Mouse (Mus musculus): ENCODE measurements around the gene Myo9a.
A peak's percentile ranks its signal among the peaks of the same experiment; 100 is the strongest.
"Not testable (repeated sequence)": the region's sequence is repeated elsewhere in the genome, so short reads cannot be mapped to it uniquely, and the experiment has no call there.

Gene Myo9a

DNA sequence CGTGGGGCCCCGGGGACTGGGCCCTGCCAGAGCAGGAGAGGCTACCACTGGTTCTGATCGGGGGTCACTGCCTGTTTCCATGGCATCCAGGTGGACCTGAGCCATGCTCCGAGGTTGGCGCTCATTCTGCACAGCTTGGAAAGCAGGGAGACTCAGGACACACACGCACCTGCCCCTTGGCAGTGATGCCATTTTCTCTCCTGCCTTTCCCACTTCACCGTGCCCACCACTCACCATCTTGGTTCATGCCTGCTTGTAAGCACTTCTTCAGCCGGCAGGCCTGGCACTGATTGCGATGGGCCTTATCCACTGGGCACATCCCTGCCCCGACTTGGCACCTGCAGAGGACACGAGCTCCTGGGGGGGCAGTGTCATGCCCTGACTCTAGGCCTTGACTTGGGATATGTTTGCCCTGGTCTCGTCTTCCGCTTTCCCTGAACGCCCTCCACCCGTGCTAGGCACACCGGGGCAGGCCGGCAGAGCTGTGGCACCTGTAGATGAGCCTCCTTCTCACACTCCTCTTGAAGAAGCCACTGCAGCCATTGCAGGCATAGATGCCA is 198.1 kb downstream of the Myo9a start:
- no peak for DNase-seq (ENCODE audit: low read depth, low spot score)

GRCm38 (mm10) chr9:59949511-59949910 is 198.8 kb downstream of the Myo9a start:
- DNase-seq (ENCODE audit: low read depth, low spot score), result no peak

- no peak for DNase-seq (ENCODE audit: low read depth, low spot score)
These were observed 199.3 kb downstream of the Myo9a start for GRCm38 (mm10) chr9:59949981-59950380.

DNA sequence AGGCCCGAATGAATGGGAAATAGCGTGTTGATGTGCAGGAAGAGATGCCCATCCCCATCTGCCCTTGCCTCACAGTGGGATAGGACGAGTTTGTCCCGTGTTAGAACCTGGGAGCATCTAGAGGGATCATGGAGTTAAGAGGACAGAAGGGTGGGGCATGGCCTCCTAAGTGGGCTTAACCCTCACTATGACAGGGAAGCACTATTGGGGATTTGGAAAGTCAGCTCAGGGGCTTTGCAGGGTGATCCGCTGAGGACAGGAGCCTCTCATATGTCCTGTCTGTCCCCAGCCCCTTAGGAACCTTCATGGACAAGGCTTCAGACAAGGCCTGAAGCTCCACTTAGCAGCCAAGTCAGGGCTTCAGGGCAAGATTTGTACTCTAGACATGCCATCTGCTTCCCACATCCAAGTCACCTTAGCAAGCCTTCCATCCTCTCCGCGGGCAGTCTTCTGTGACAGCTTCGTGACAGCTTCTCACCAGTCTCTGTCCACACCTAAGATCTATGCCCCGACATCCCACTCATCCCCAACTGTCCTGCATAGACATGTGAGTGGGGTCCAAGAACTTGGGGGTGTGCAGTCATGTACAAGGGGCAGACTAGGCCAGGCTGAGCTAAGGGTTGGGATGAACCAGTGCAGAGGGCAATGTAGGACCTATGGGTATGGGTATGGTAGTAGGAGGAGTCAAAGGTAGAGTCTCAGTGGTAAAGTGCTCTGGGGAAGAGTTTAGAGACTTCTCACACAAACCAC is 200.5 kb downstream of the Myo9a start:
- no peak for DNase-seq (ENCODE audit: low read depth, low spot score)

DNA sequence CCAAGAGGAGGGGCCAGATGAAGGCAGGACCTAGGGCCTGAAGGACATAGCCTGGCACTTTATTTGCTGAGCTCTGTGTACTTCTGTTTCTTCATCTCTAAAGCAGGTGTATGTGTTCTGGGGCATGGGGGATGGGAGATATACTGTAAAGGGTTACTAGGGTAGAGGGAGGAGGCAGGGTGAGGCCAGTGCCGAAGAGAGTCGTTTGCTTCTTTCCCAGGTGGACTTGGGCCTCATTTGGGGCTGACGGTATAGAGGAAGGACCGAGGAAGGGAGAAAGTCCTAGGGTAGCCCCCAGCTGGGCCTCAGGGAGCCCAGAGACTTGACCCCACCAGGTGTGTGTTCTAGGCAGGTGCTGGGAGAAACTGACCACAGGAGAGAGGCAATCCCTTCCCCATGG is 201.2 kb downstream of the Myo9a start:
- DNase-seq (ENCODE audit: low read depth, low spot score), result no peak

- no peak for DNase-seq (ENCODE audit: low read depth, low spot score)
These were observed 201.9 kb downstream of the Myo9a start for GRCm38 (mm10) chr9:59952515-59953070.

DNA sequence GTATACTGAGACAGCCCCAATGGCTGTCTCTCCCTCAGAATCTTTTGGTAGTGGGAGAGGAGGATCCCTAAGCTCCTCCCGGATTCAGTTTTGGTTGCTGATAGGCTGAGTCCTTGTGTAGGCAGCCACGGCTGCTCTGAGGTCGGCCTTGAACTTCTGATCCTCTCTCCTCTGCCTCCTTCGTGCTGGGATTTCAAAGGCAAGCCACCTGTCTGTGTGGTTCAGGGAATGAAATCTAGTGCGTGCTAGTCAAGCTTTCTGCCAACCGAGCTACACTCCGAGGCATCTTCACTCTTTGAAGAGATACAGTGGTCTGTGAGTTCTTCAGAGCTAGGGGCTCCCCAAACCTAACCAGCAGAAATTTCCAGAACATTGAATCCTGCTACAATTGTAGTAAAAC is 202.9 kb downstream of the Myo9a start:
- DNase-seq (ENCODE audit: low read depth, low spot score), result peak; percentile 54

DNA sequence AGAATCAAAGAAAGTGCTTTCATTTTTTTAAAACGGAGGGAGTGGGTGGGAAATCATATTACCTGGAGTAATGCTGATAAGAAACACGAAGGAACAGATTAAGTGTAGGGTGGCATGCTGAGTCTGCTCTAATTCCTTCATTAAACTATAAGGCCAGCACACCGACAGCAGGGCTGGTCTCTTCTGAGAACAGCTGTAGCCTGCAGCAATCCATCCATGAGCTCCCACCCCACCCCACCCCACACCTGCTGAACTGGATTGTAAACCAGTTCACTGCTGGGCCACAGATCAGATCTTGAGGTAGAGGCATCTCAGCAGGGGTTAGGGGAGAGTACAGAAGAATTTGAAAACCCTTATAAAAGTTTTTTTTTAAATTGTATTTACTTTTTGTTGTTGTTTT is 204.5 kb downstream of the Myo9a start:
- DNase-seq (ENCODE audit: low read depth, low spot score), result no peak

- DNase-seq (ENCODE audit: low read depth, low spot score), result no peak
These were observed 205.0 kb downstream of the Myo9a start for GRCm38 (mm10) chr9:59955692-59956091.

GRCm38 (mm10) chr9:59956496-59956895 is 205.8 kb downstream of the Myo9a start:
- peak; percentile 62 for DNase-seq (ENCODE audit: low read depth, low spot score)

DNA sequence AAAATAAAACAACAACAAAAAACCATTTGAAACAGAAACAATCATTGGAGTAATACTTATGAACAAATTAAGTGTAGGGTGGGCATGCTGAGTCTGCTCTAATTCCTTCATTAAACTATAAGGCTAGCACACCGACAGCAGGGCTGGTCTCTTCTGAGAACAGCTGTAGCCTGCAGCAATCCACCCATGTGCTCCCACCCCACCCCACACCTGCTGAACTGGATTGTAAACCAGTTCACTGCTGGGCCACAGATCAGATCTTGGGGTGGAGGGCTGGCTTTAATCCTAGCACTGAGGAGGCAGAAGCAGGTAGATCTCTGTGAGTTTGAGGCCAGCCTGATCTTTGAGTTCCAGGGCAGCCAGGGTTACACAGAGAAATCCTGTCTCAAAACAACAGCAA is 207.4 kb downstream of the Myo9a start:
- not testable (repeated sequence) for DNase-seq (ENCODE audit: low read depth, low spot score)

- peak; percentile 98 for DNase-seq (ENCODE audit: low read depth, low spot score)
These were observed 208.6 kb downstream of the Myo9a start for GRCm38 (mm10) chr9:59959276-59959675.

GRCm38 (mm10) chr9:59960559-59960958 is 209.9 kb downstream of the Myo9a start, which contains the start of gene Nr2e3:
TSS of gene Nr2e3 (minus strand) at chr9:59960659.
- DNase-seq (ENCODE audit: low read depth, low spot score), result no peak

DNA sequence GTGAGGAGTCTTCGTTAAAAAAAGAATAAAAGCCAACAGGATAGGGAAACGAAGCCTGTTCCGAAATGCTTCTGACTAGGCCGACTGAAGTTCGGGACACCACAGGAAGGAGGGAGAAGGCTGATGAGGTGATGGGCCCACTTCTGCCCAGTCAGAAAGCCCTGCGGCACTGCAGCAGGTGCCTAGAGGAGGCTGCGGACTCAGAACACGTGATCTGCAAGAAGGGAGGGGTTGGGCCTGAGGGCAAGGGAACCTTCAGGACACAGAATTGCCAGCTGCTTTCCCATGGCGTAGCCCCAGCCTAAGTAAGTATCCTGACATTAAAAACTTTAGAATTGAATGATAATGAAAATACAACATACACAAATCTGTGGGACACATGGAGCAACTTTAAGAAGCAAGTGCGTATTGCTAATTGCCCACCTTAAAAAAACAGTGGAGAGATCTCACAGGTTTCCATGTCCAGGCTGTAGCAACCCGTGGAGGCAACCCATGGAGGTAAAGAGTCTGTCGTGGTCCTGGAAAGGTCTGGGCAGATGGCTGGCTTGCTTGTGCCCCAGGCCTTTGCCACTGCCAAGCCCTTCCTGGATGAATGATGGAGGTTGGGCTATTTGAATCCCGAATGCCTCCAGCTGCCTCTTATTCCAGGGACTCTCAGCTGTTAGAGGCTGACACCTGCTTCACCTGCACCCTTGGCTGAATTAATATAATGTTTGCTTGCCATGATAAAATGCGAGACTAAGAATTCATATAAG is 210.7 kb downstream of the Myo9a start:
- peak; percentile 61 for DNase-seq (ENCODE audit: low read depth, low spot score)

- DNase-seq (ENCODE audit: low read depth, low spot score), result no peak
These were observed 213.7 kb downstream of the Myo9a start for GRCm38 (mm10) chr9:59964367-59964766.

DNA sequence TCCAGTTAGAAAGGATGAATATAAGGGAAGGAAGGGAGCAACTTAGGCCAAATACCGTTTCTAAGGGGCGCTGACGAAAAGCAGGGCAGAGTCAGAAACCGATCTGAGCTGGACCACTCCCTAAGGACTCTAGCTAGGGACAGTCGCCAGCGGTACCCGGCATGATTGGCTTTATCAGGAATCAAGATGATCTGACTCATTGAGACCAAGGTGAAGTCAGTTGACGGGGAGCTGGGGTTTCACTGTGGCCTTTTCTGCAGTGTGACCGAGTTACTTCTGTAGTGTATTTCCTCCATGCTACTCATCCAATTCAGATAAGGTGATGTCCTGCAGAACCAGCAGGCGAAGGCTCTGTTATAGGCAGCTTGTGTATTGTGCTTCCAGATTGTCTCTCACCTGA is 214.3 kb downstream of the Myo9a start:
- no peak for DNase-seq (ENCODE audit: low read depth, low spot score)

- peak; percentile 83 for DNase-seq (ENCODE audit: low read depth, low spot score)
These were observed 218.7 kb downstream of the Myo9a start for GRCm38 (mm10) chr9:59969383-59969782.

DNA sequence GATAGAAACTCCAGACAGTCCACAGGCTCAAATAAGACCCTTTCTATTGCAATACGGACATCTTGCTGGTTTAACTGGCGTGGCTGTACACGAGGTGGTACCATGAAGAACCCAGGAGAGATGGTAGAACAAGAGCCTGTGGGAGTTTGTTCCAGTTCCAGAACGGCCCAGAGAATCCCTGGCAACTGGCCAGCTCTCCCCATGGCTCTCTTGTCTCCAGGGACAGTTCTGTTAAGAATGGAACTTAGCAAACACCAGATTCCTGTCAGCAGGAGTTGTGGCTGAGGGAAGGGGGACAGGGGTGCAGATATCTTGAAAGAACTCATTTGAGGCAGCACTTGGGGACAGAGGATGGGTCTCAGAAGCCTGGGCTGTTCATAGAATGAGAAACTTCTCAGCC is 220.6 kb downstream of the Myo9a start:
- no peak for DNase-seq (ENCODE audit: low read depth, low spot score)

All from ZHBTc4 (cell line).